Mouse (Mus musculus) hindbrain, embryonic 13.5 days (tissue): ENCODE data around the gene Hes6. TPM values are rescaled to one million over a fixed set of nuclear protein-coding genes. Genes with fewer than 3 reads are reported as not detected.

Experiments
- ATAC-seq: fragments of 200-750 bp; cut with Nextera tagmentation; 2 replicates; pipeline ENCODE4 v1.8.0; 2017; ENCODE audit warnings: moderate TSS enrichment; ENCODE audit not compliant: low FRiP score
- H3K27ac ChIP-seq: fragments of 300-500 bp; sonication (generic); 2 replicates; pipeline ENCODE4 v1.5.1; 2015; ENCODE audit warnings: inconsistent platforms, mild to moderate bottlenecking, moderate library complexity
- H3K27me3 ChIP-seq: fragments of 300-500 bp; sonication (generic); 2 replicates; pipeline ENCODE4 v1.6.1; 2015; ENCODE audit warnings: mild to moderate bottlenecking, inconsistent platforms
- H3K36me3 ChIP-seq: fragments of 300-500 bp; sonication (generic); 2 replicates; pipeline ENCODE4 v1.6.1; 2015; ENCODE audit warnings: mild to moderate bottlenecking, inconsistent platforms
- H3K4me1 ChIP-seq: fragments of 300-500 bp; sonication (generic); replicated peaks from 2 replicates; pipeline ENCODE4 v1.6.1; 2015; ENCODE audit warnings: inconsistent platforms
- H3K4me2 ChIP-seq: fragments of 300-500 bp; sonication (generic); 2 replicates; pipeline ENCODE4 v1.6.1; 2015; ENCODE audit warnings: inconsistent platforms, mild to moderate bottlenecking, moderate library complexity
- H3K4me3 ChIP-seq: fragments of 300-500 bp; sonication (generic); 2 replicates; pipeline ENCODE4 v1.5.1; 2015; ENCODE audit warnings: mild to moderate bottlenecking, inconsistent platforms
- H3K9ac ChIP-seq: fragments of 300-500 bp; sonication (generic); 2 replicates; pipeline ENCODE4 v1.6.1; 2015; ENCODE audit warnings: mild to moderate bottlenecking, inconsistent platforms
- H3K9me3 ChIP-seq: fragments of 300-500 bp; sonication (generic); 2 replicates; pipeline ENCODE4 v1.6.1; 2016; ENCODE audit warnings: inconsistent platforms
- WGBS: fragments of 180-500 bp; shearing (Covaris S2); methylation state at CpG from one replicate; pipeline ENCODE4 v1.1.7; 2015; 5-methylcytosine and 5-hydroxymethylcytosine counted together
- polyA plus RNA-seq: library from polyadenylated mRNA; unstranded; fragments of >200 nt; fragmentation: Nextera tagmentation; extraction: Ambion mirVana; gene quantifications from 2 replicates; pipeline ENCODE4 v1.2.1, GENCODE M21; 2015

Hes6 gene
- polyA plus RNA-seq, 1 experiment from 2014 or later = 207 TPM

DNA sequence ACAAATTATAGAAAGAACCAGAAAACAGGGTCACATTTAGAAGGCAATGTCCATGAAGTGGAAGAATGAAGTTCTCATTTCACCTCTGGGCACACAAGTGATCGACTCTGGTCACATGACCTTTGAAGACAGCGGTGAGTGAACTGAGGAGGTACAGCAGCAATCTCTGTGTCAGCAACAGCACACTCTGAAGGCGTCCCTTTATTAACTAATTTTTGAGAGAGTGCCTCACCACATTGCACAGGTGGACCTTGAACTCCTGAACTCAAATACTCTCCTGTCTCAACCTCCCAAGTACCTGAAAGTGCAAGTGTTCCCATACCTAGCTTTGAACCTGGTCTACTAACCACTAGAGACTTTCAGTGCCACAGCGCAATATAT lies 32.8 kb downstream of the Hes6 start:
- WGBS = 95% methylated on average over 4 of the region's 4 CpGs
- Histone ChIP-seq H3K9ac (no peak overlapping the region), H3K4me2 (no peak overlapping the region), H3K4me3 (no peak overlapping the region), H3K4me1 (no peaks in the 10 kb centered on the region), H3K27ac (no peak overlapping the region), H3K27me3 (no peaks in the 10 kb centered on the region), H3K9me3 (no peaks in the 10 kb centered on the region), H3K36me3 (peaks cover 94% of the 10 kb centered on the region)
- ATAC-seq = no peak

DNA sequence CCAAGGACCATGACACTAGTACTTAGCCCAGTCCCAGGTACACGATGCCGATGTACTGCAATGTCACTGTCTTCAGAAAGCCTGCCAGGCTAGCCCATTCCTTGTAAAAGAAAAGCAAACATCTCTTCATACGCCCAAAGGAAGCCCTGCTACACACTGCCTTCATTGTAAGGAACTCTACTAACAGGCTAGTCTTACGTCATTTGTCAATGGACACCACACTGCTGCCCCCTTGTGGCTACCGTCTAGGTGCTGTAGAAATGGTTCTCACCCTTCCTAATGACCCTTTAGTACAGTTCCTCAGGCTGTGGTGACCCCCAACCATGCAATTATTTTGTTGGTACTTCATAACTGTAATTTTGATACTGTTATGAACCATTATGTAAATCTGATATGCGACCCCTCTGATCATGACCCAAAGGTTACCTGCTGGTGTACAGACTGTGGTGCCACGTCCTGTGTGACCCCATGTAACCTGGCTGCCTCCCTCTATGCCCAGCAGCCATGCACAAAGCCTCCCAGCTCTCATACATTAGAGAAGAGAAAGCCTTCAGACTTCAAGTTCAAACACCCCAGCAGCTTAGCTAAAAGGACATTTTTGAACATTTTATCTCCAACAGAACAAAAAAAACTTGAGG lies 33.3 kb downstream of the Hes6 start:
- H3K27me3 ChIP-seq = no peaks in the 10 kb centered on the region
- 59% methylated on average over 7 of the region's 7 CpGs for WGBS
- ATAC-seq = 0 out of 2 replicates have a peak, but pooled peaks have one; percentile 52
- no peak overlapping the region for H3K27ac ChIP-seq
- no peaks in the 10 kb centered on the region for H3K9me3 ChIP-seq
- H3K4me3 ChIP-seq = no peak overlapping the region
- H3K9ac ChIP-seq = no peak overlapping the region
- H3K4me2 ChIP-seq = no peak overlapping the region
- H3K36me3 ChIP-seq = peaks cover 95% of the 10 kb centered on the region
- H3K4me1 ChIP-seq = no peaks in the 10 kb centered on the region

DNA sequence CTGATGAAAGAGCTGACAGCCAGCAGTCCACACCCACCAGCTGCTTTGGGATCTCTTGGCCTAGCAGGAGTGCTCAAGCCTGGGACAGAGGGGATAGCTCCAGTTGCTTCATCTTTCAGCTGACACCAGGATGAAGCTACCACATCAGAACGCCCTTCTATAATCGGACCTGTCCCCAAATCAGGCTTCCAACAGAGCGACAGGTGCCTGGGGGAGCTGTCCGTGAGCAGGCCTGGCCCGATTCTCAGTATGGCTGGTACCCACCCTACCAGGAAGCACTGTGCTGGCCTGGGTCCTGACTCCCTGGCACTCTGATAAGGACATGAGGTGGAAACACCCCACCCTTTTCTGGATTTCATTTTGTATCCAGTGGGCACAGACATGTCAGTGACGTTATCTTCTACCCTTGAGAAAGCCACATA lies 40.4 kb downstream of the Hes6 start:
- peaks cover 95% of the 10 kb centered on the region for H3K36me3 ChIP-seq
- no peaks in the 10 kb centered on the region for H3K4me1 ChIP-seq
- H3K9ac ChIP-seq = no peak overlapping the region
- no peak for ATAC-seq
- no peak overlapping the region for H3K4me2 ChIP-seq
- H3K4me3 ChIP-seq = no peak overlapping the region
- no peaks in the 10 kb centered on the region for H3K27me3 ChIP-seq
- H3K27ac ChIP-seq = no peak overlapping the region
- no peaks in the 10 kb centered on the region for H3K9me3 ChIP-seq
- 89% methylated on average over 6 of the region's 6 CpGs for WGBS

DNA sequence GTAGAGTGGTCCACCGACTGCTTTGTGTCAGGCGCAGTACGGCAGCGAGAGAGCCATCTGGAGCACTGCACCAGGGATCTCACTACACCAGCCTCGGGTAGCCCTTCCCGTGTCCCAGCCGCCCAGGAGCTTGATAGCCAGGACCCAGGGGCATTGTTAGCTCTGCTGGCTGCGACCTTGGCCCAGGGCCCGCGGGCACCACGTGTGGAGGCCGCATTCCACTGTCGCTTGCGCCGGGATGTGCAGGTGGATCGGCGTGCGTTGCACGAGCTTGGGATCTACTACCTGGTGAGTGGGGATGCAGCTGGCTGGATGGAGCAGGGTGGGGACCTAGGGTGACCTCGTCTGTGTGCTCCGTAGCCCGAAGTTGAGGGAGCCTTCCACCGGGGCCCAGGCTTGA lies 43.8 kb downstream of the Hes6 start:
- no peak for ATAC-seq
- Histone ChIP-seq H3K9me3 (no peaks in the 10 kb centered on the region), H3K27me3 (peaks cover 26% of the 10 kb centered on the region), H3K36me3 (peaks cover 61% of the 10 kb centered on the region), H3K27ac (no peak overlapping the region), H3K4me3 (no peak overlapping the region), H3K4me2 (no peak overlapping the region), H3K4me1 (peaks cover 9% of the 10 kb centered on the region), H3K9ac (no peak overlapping the region)
- 85% methylated on average over 23 of the region's 23 CpGs for WGBS

DNA sequence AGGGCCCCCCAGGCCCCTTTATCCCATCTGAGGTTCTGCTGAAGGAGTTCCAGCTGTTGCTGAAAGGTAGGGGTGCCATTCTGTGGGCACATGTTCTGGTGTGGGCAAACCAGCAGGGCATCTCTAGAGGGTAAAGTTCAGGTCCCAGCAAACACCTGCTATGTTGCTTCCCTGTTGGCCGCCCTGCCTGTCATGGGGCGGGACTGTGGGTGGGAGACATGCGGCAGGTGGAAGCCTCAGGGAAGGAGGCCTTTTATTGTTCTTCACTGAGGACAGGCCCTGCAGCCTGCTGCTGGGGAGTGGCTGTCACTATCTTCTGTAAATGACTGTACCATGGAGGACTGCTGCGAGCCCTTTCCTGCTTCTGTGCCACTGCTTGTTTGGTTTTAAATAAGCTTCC lies 44.4 kb downstream of the Hes6 start:
- Histone ChIP-seq H3K27me3 (peaks cover 30% of the 10 kb centered on the region), H3K9ac (no peak overlapping the region), H3K27ac (no peak overlapping the region), H3K36me3 (peaks cover 55% of the 10 kb centered on the region), H3K4me2 (no peak overlapping the region), H3K4me3 (no peak overlapping the region), H3K4me1 (peaks cover 9% of the 10 kb centered on the region), H3K9me3 (no peaks in the 10 kb centered on the region)
- ATAC-seq = no peak
- 72% methylated on average over 4 of the region's 4 CpGs for WGBS

DNA sequence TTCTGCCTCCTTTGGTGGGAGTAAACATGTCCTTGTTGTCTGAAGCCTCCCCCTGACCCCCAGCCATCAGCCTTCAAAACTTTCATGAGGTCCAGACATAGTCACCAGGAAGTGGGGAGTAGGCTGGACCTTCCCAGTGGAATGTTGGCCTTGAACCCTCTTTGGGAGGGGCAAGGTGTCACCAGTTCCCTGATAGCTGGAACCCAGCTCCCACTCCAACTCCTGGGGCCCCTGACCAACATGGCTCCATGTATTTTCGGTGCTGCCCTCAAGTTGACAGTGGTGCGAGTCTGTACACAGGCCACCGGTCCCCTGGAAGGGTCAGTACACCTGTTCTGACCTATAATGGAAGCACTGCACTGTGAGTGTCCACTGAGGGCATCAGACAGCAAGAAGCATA lies 46.5 kb downstream of the Hes6 start:
- Histone ChIP-seq H3K4me2 (no peak overlapping the region), H3K36me3 (peaks cover 34% of the 10 kb centered on the region), H3K9ac (no peak overlapping the region), H3K4me3 (no peak overlapping the region), H3K9me3 (peaks cover 7% of the 10 kb centered on the region; the same call in 1 of the 2 replicates), H3K4me1 (peaks cover 9% of the 10 kb centered on the region), H3K27ac (no peak overlapping the region), H3K27me3 (peaks cover 30% of the 10 kb centered on the region)
- WGBS = 83% methylated on average over 3 of the region's 3 CpGs
- no peak for ATAC-seq

DNA sequence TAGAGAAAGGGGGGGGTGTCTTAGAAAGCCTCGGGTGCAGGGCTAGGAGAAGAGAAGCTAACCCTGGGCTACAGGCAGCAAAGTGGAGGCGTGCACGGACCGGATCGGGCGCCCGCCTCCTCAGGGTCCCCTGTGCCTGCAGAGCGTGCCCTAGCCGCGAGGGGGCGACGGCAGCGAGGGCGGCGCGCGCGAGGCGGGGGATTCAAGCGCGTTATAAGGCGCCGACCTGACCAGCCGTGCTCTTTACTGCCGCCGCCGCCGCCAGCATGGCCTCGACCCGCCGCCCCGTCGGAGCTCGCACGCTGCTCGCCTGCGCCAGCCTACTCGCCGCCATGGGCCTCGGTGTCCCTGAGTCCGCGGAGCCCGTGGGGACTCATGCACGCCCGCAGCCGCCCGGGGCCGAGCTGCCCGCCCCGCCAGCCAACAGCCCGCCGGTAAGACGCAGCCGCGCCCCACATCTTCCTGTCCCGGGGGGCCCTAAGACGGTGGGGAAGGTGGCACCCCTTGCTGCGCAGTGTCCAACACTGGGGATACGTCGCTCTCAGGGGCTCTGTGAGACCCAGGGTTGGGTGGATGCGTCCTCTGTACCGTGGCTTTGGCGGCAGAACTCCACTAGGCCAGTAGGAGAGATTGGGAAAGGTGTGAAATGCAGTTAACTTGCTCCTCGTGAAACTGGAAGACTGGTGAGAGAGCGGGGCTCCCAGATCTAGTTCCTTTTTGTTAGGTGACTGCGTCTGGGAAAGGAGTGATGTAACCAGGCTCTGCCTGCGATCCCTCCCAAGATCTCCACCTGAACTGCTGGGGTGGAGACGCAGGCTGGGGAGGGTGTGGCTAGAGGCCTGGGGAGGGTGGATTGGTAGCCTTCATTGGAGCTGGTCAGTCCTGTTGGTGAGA lies 47.4 kb downstream of the Hes6 start, which contains the start of gene Erfe:
TSS of gene Erfe (plus strand) at position 216 of the 894 bp plus-strand sequence.
- Histone ChIP-seq H3K36me3 (peaks cover 25% of the 10 kb centered on the region), H3K4me1 (peaks cover 9% of the 10 kb centered on the region), H3K4me2 (peak within 1 kb of the TSS; percentile 64), H3K9me3 (peaks cover 7% of the 10 kb centered on the region; the same call in 1 of the 2 replicates), H3K9ac (peak within 1 kb of the TSS; percentile 67), H3K4me3 (peak within 1 kb of the TSS; percentile 38), H3K27me3 (peaks cover 30% of the 10 kb centered on the region), H3K27ac (no peak within 1 kb of the TSS)
- under 1% methylated on average over 65 of the region's 68 CpGs for WGBS
- peak; percentile 57; the same call in 1 of the 2 replicates for ATAC-seq

DNA sequence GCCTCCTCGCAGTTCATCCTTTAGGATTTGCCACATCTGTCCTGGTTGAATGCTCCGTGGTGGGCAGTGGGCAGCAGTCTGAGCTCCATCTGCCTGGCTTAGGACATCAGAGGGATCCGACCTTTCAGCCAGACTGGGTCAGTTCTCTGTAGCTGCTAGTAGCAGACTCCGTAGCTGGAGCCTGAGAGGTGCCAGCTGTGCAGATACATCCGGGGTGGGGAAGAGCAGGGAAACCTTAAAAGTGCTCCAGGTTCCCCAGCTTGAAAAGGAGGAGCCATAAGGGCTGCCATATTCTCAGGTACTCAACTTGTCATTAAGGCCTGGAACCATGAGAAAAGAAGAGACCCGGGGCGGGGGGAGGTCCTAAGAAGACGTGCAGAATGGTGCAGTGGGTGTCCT lies 48.0 kb downstream of the Hes6 start:
- Histone ChIP-seq H3K4me2 (peak overlapping the region; percentile 64), H3K9ac (peak overlapping the region; percentile 67; the same call in 1 of the 2 replicates), H3K27me3 (peaks cover 30% of the 10 kb centered on the region), H3K27ac (no peak overlapping the region), H3K4me3 (peak overlapping the region; percentile 38), H3K4me1 (peaks cover 9% of the 10 kb centered on the region), H3K36me3 (peaks cover 19% of the 10 kb centered on the region), H3K9me3 (peaks cover 7% of the 10 kb centered on the region; the same call in 1 of the 2 replicates)
- ATAC-seq = no peak
- WGBS = 29% methylated on average over 8 of the region's 8 CpGs

DNA sequence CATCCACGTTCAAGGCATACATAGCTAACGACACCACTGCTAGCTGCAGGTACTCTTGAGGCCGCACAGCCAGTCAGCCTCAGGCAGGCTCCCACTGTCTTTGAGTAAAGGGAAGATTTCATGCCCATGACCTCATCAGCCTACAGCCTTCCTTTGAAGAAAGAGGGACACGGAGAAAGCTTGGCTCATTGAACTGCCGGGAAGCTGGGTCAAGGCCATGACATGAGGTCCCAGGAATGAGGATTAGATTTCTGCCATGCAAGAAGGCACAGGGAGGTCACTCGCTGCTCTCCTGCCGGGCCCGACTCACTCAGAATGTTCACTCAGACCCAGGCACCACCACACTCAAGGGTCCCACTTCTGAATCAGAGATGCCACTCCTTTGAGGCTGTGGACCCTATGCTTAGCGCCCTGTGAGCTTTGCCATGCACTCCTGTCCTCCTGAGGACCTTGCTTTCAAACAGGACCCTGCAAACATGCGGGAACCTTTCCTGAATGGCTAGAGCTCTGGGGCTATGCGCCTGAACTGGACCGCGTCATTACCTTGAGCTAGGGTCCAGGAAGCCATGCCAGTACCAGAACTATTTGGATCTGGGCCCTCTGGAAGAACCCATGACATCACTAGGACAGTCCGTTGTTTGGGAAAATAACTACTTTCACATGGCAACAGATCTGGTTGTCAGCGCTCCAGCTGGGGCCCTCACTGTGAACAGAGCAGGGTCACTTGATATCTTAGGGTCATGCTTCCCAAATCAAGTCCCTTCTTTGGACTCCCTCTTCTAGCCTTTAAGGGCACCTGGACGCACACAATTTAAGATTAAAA lies 48.8 kb downstream of the Hes6 start:
- Histone ChIP-seq H3K36me3 (peaks cover 11% of the 10 kb centered on the region), H3K27me3 (peaks cover 30% of the 10 kb centered on the region), H3K9ac (no peak overlapping the region), H3K27ac (no peak overlapping the region), H3K4me3 (no peak overlapping the region), H3K9me3 (peaks cover 7% of the 10 kb centered on the region; the same call in 1 of the 2 replicates), H3K4me1 (peaks cover 9% of the 10 kb centered on the region), H3K4me2 (no peak overlapping the region)
- 93% methylated on average over 16 of the region's 16 CpGs for WGBS
- no peak for ATAC-seq

DNA sequence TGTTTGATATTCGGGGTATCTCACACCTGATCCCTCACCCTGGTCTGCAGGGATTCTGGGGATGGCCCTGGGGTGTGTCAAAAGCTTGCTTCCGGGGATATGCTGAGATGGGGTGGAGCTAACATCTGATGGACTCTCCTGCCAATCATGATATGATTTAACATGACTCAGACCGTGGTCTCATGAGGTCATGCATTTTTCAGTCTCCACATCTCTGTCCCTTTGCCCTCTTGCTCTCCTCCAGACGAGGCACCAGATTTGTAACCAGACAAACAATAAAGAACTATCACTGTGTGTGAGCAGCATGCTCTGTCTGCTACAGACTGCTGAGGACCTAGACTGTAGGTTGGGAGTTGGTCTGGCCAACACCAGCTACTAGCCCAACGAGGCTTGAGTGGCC lies 51.7 kb downstream of the Hes6 start:
- H3K9ac ChIP-seq = no peak overlapping the region
- ATAC-seq = no peak
- no peak overlapping the region for H3K4me2 ChIP-seq
- WGBS = 87% methylated on average over 5 of the region's 5 CpGs
- no peak overlapping the region for H3K27ac ChIP-seq
- peaks cover 7% of the 10 kb centered on the region; the same call in 1 of the 2 replicates for H3K9me3 ChIP-seq
- no peak overlapping the region for H3K4me3 ChIP-seq
- H3K27me3 ChIP-seq = peaks cover 23% of the 10 kb centered on the region
- no peaks in the 10 kb centered on the region for H3K36me3 ChIP-seq
- H3K4me1 ChIP-seq = peaks cover 9% of the 10 kb centered on the region
